Mouse (Mus musculus): ENCODE results near the gene Eif4e2. TPM values are rescaled to one million over a fixed set of nuclear protein-coding genes. Genes with fewer than 3 reads are reported as not detected.

The Eif4e2 gene
- 159 TPM for polyA plus RNA-seq (2012; fragmentation: generic; extraction: Trizol)
- long read RNA-seq, experiment 1, transcript Eif4e2-204 (7 exons, 1,119 nt) = major isoform, 70 of 150 reads
- long read RNA-seq, experiment 1, transcript Eif4e2-207 (8 exons, 3,473 nt) = minor isoform, 5 of 150 reads
- long read RNA-seq, experiment 1, transcript Eif4e2-206 (7 exons, 1,807 nt) = minor isoform, 32 of 150 reads
- long read RNA-seq, experiment 1, partial matches to known transcripts = 17 of 150 reads
- long read RNA-seq, experiment 1, other reads (novel, unspliced or antisense) = 22 of 150 reads
- long read RNA-seq, experiment 2, transcript Eif4e2-203 (6 exons, 1,569 nt) = minor isoform, 16 of 197 reads
- long read RNA-seq, experiment 2, transcript Eif4e2-204 (7 exons, 1,119 nt) = major isoform, 37 of 197 reads
- long read RNA-seq, experiment 2, transcript Eif4e2-206 (7 exons, 1,807 nt) = minor isoform, 18 of 197 reads
- long read RNA-seq, experiment 2, transcript Eif4e2-202 (7 exons, 3,394 nt) = major isoform, 37 of 197 reads
- long read RNA-seq, experiment 2, partial matches to known transcripts = 4 of 197 reads
- long read RNA-seq, experiment 2, other reads (novel, unspliced or antisense) = 75 of 197 reads

DNA sequence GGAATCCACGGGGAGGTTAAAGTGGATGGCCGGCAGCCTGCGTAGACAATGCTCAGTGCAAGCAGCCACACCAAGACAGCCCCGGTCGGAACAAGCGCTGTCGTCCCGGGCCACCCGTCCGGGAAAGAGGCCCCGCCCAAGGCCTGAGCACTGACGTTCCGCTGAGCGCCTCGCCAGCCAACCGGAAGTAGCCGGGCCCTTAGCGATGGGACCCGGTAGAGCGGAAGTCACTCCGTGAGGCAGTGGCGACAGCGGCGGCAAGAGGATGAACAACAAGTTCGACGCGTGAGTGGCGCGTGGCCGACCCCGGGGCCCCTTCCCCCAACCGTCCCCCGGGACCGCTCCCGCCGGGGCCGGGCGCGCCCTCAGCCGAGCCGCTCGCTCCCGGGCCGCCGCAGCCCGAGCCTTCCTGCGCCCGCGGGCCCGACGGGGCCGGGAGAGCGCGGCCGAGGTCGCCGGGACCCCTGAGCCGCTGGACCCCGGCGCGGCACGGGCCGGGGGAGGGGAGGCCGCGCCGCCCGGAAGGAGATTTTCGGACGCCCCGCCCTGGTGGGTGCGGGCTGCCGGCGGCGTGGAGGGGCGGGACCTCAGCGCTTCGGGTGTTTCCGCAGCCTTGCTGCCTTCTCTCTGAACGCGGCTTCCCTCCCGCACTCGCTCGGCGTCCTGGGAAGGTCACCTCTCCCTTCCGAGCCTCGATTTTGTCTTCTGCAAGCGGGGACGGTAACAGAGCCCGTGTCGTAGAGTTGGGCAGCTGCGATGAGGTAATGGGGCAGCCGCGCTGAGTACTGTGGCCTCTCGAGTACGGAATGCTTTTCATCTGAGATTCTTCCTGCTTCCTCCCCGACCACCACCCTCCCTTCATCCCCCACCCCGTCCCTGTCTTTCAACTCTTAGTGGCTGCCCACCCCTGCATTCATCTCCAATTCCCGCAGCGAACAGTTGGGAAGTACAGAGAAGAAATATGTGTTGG is at the start of gene Eif4e2:
Gene Eif4e2 (plus strand): TSS at position 180 of the 970 bp plus-strand sequence.
- Histone ChIP-seq H3K79me2 (ENCODE audit: control insufficient read depth, insufficient read depth) (peaks cover 54% of the 10 kb centered on the region), H3K27me3 (ENCODE audit: control insufficient read depth, insufficient read depth, insufficient read length) (no peaks in the 10 kb centered on the region), H3K36me3 (ENCODE audit: control insufficient read depth, insufficient read depth) (peaks cover 26% of the 10 kb centered on the region), H3K4me3 (ENCODE audit: insufficient read depth, poor library complexity, severe bottlenecking) (peak within 1 kb of the TSS; percentile 92), H3ac (ENCODE audit: control insufficient read depth, insufficient read length, low read depth) (peak within 1 kb of the TSS; percentile 78), H3K79me3 (ENCODE audit: low read depth) (peaks cover 50% of the 10 kb centered on the region)
- no peak for TF ChIP-seq USF1 (IDR thresholded peaks at IDR 0.05; ENCODE audit: low read depth)
- TF ChIP-seq MYOD1 (IDR thresholded peaks at IDR 0.05; ENCODE audit: control insufficient read depth, insufficient read length, low read depth) = no peak
- peak; percentile 37 for TF ChIP-seq MAX (IDR thresholded peaks at IDR 0.05)

DNA sequence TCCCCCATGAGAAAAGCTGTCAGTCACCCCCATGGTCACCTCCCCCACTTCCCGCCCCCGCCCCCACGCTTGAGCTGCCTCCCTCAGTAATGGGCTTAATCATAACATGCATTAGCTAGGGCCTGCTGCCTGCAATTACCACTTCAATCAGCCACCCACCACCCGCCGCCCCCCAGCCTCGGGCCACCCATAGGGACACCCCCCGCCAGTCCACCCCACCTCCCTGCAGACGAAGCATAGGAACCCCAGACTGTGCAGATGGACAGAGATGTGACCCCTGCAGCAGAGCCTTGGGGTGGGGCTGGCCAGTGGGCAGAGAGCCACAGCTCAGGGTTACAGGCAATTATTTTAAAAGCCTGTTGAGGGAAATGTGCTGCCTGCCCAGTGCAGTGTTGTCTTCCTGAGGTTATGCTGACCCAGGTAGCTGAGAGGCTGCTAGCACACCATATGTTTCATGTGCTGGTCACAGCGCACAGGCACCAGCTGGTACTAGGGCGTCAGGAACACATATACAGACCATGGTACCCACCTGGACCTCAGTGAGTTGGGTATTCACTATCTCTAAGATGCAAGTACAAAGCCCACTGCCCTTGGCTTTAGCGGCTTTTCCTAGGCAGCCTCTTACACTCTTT is 49.4 kb upstream of the Eif4e2 start:
- Histone ChIP-seq H3K79me2 (ENCODE audit: control insufficient read depth, insufficient read depth) (no peaks in the 10 kb centered on the region), H3ac (ENCODE audit: control insufficient read depth, insufficient read length, low read depth) (no peak overlapping the region), H3K4me3 (ENCODE audit: insufficient read depth, poor library complexity, severe bottlenecking) (no peak overlapping the region), H3K79me3 (ENCODE audit: low read depth) (no peaks in the 10 kb centered on the region), H3K36me3 (ENCODE audit: control insufficient read depth, insufficient read depth) (no peaks in the 10 kb centered on the region), H3K27me3 (ENCODE audit: control insufficient read depth, insufficient read depth, insufficient read length) (peaks cover 41% of the 10 kb centered on the region)
- TF ChIP-seq MYOD1 (IDR thresholded peaks at IDR 0.05; ENCODE audit: control insufficient read depth, insufficient read length, low read depth) (no peak), CTCF (IDR thresholded peaks at IDR 0.05; ENCODE audit: control insufficient read depth, insufficient read depth, insufficient read length) (no peak), MAX (IDR thresholded peaks at IDR 0.05) (no peak), CEBPB (IDR thresholded peaks at IDR 0.05; ENCODE audit: low read depth) (no peak), USF1 (IDR thresholded peaks at IDR 0.05; ENCODE audit: low read depth) (no peak), MYOG (IDR thresholded peaks at IDR 0.05; ENCODE audit: control insufficient read depth, extremely low read depth, insufficient read length) (no peak), FOSL1 (IDR thresholded peaks at IDR 0.05; ENCODE audit: insufficient read depth, low read length, poor library complexity, severe bottlenecking) (no peak)

DNA sequence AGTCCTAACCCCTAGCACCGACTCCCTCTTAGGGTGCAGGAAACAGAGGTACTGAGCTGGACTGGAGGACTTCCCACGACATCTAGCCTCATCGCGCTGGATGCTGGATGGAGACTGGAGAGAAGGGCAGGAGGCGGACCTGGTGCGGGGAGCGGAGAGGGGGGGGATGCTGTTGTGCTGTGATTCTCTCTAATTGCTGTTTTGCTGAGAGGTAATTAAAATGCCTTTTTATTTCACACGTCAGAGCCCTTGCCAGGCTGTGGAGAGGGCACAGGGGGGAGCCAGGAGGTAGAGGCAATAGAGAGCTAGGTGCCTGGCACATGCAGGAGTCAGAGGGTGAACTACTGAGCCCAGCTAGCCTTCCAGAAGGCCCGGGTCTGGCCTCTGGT is 48.9 kb upstream of the Eif4e2 start:
- no peaks in the 10 kb centered on the region for H3K36me3 ChIP-seq (ENCODE audit: control insufficient read depth, insufficient read depth)
- no peak overlapping the region for H3ac ChIP-seq (ENCODE audit: control insufficient read depth, insufficient read length, low read depth)
- H3K27me3 ChIP-seq (ENCODE audit: control insufficient read depth, insufficient read depth, insufficient read length) = peaks cover 43% of the 10 kb centered on the region

DNA sequence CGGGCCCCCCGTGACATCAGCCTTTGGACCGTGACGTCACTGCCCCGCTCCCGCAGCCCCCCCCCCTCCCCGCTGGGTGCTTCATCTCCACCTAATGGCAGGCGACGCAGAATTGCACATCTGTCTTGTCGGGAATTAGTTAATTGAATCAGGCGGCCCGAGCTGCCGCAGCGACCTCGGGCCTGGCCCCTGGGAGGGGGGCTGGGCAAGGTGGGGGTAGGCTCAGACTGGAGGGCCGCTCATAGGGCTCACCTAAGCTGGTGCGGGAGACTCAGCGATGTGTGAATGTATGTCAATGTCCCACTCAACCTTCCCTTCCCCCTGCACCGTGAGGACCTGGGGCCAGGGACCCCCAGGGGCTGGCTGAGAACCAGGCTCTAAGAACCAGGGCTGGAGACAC is 43.3 kb upstream of the Eif4e2 start:
- no peak for TF ChIP-seq FOSL1 (IDR thresholded peaks at IDR 0.05; ENCODE audit: insufficient read depth, low read length, poor library complexity, severe bottlenecking)
- no peak for TF ChIP-seq USF1 (IDR thresholded peaks at IDR 0.05; ENCODE audit: low read depth)
- TF ChIP-seq CEBPB (IDR thresholded peaks at IDR 0.05; ENCODE audit: low read depth) = no peak
- TF ChIP-seq MYOG (IDR thresholded peaks at IDR 0.05; ENCODE audit: control insufficient read depth, extremely low read depth, insufficient read length) = no peak
- no peak for TF ChIP-seq MYOD1 (IDR thresholded peaks at IDR 0.05; ENCODE audit: control insufficient read depth, insufficient read length, low read depth)
- no peak for TF ChIP-seq MAX (IDR thresholded peaks at IDR 0.05)
- TF ChIP-seq CTCF (IDR thresholded peaks at IDR 0.05; ENCODE audit: control insufficient read depth, insufficient read depth, insufficient read length) = no peak
- Histone ChIP-seq H3K79me3 (ENCODE audit: low read depth) (no peaks in the 10 kb centered on the region), H3K27me3 (ENCODE audit: control insufficient read depth, insufficient read depth, insufficient read length) (peaks cover 28% of the 10 kb centered on the region), H3K36me3 (ENCODE audit: control insufficient read depth, insufficient read depth) (no peaks in the 10 kb centered on the region), H3ac (ENCODE audit: control insufficient read depth, insufficient read length, low read depth) (no peak overlapping the region), H3K4me3 (ENCODE audit: insufficient read depth, poor library complexity, severe bottlenecking) (no peak overlapping the region), H3K79me2 (ENCODE audit: control insufficient read depth, insufficient read depth) (no peaks in the 10 kb centered on the region)

More for the DNA sequence above, 48.9 kb upstream of the Eif4e2 start:
- H3K79me2 ChIP-seq (ENCODE audit: control insufficient read depth, insufficient read depth) = no peaks in the 10 kb centered on the region
- H3K79me3 ChIP-seq (ENCODE audit: low read depth) = no peaks in the 10 kb centered on the region
- H3K4me3 ChIP-seq (ENCODE audit: insufficient read depth, poor library complexity, severe bottlenecking) = no peak overlapping the region
- no peak for TF ChIP-seq MYOD1 (IDR thresholded peaks at IDR 0.05; ENCODE audit: control insufficient read depth, insufficient read length, low read depth)
- no peak for TF ChIP-seq CTCF (IDR thresholded peaks at IDR 0.05; ENCODE audit: control insufficient read depth, insufficient read depth, insufficient read length)
- TF ChIP-seq MYOG (IDR thresholded peaks at IDR 0.05; ENCODE audit: control insufficient read depth, extremely low read depth, insufficient read length) = no peak
- no peak for TF ChIP-seq CEBPB (IDR thresholded peaks at IDR 0.05; ENCODE audit: low read depth)
- TF ChIP-seq FOSL1 (IDR thresholded peaks at IDR 0.05; ENCODE audit: insufficient read depth, low read length, poor library complexity, severe bottlenecking) = no peak
- TF ChIP-seq MAX (IDR thresholded peaks at IDR 0.05) = no peak
- TF ChIP-seq USF1 (IDR thresholded peaks at IDR 0.05; ENCODE audit: low read depth) = no peak

DNA sequence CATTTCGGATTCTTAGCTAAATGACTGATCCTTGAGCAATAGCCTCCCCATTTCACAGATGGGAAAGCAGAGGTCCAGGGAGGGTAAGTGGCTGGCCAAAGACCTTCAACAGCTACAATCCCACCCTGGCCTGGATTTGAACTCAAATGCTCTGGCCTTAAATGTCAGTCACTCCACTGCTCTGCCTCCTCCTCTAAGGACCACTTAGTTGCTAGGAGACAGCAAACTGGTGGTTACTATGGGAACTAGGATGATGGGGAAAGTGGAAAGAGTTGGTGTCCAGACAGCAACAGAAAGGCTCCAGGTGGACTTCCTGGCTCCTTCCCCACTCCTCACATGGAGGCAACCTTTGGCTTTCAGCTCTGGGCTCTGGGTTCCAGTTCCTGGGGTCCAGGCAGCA is 42.4 kb upstream of the Eif4e2 start:
- no peak overlapping the region for H3K4me3 ChIP-seq (ENCODE audit: insufficient read depth, poor library complexity, severe bottlenecking)
- H3K36me3 ChIP-seq (ENCODE audit: control insufficient read depth, insufficient read depth) = no peaks in the 10 kb centered on the region
- no peaks in the 10 kb centered on the region for H3K79me3 ChIP-seq (ENCODE audit: low read depth)
- H3K79me2 ChIP-seq (ENCODE audit: control insufficient read depth, insufficient read depth) = no peaks in the 10 kb centered on the region
- H3K27me3 ChIP-seq (ENCODE audit: control insufficient read depth, insufficient read depth, insufficient read length) = peaks cover 24% of the 10 kb centered on the region
- TF ChIP-seq MYOG (IDR thresholded peaks at IDR 0.05; ENCODE audit: control insufficient read depth, extremely low read depth, insufficient read length) (no peak), CTCF (IDR thresholded peaks at IDR 0.05; ENCODE audit: control insufficient read depth, insufficient read depth, insufficient read length) (no peak), MYOD1 (IDR thresholded peaks at IDR 0.05; ENCODE audit: control insufficient read depth, insufficient read length, low read depth) (no peak), FOSL1 (IDR thresholded peaks at IDR 0.05; ENCODE audit: insufficient read depth, low read length, poor library complexity, severe bottlenecking) (no peak), USF1 (IDR thresholded peaks at IDR 0.05; ENCODE audit: low read depth) (no peak), CEBPB (IDR thresholded peaks at IDR 0.05; ENCODE audit: low read depth) (no peak), MAX (IDR thresholded peaks at IDR 0.05) (no peak)
- H3ac ChIP-seq (ENCODE audit: control insufficient read depth, insufficient read length, low read depth) = no peak overlapping the region

Data from C2C12 (cell line).